19 mouse cellular contexts compared by ENCODE assay signal in genomic region chr19:56100131-56100872, GRCm38 (mm10).
DNase-seq lines count a peak whose midpoint lies in the region; ATAC-seq and TF ChIP-seq lines count a peak whose summit lies in the region.
"Had no signal": no experiment of that assay in that cellular context is flagged by ENCODE, and none has a peak within 500 bp of the region (broad histone marks: within the 10 kb centered on the region; RNA-seq: fewer than 3 reads in every experiment).

No protein-coding gene starts in this region.

- H3K27me3 ChIP-seq in kidney, adult 2 months (replicated peaks; ENCODE audit: control insufficient read depth, insufficient read depth, low read length), result no peaks in the 10 kb centered on the region
- peaks cover 43% of the 10 kb centered on the region for H3K27me3 ChIP-seq in CH12.LX (replicated peaks)
- peaks cover 4% of the 10 kb centered on the region; the same call in 1 of the 2 replicates for H3K27me3 ChIP-seq in limb, embryonic 13.5 days
- no peaks in the 10 kb centered on the region; the same call in 1 of the 2 replicates for H3K27me3 ChIP-seq in heart, embryonic 11.5 days (ENCODE audit: control insufficient read depth, insufficient read depth, low read length)

- TF ChIP-seq CTCF in kidney, adult 2 months (conservative IDR thresholded peaks at IDR 0.05; ENCODE audit: insufficient read depth, insufficient read length, low read depth, low read length), result peak; percentile 26; the same call in 1 of the 2 replicates
- peak; percentile 26 to 53; a peak in 2 of 4 replicates for TF ChIP-seq CTCF in CH12.LX (conservative IDR thresholded peaks at IDR 0.05 in 1 of 2, IDR thresholded peaks at IDR 0.05 in 1 of 2; ENCODE audit: low read depth in 2 of 2, low read length in 2 of 2)
- peak; percentile 25; the same call in 1 of the 2 replicates for TF ChIP-seq CTCF in bone marrow, adult 2 months (IDR thresholded peaks at IDR 0.05; ENCODE audit: control insufficient read depth, insufficient read depth, low read length)

- DNase-seq in kidney, adult 2 months, result no peak
- no peak for DNase-seq in kidney, adult 9 months
- peak; percentile 7 for DNase-seq in CH12.LX (ENCODE audit: extremely low read depth)
- DNase-seq in right cerebral cortex, adult 2 months (ENCODE audit: low spot score in 2 of 2), result no peak
- DNase-seq in thymus, postnatal 36 days, result no peak
- DNase-seq: adrenal gland, postnatal 25 days; cerebellum, adult 8-10 months; layer of hippocampus, adult 9-11 months; left cerebral cortex, postnatal 4 days; lung, postnatal 10 days; thymus, adult 18-20 months had no signal

- 75% methylated on average over 4 of the region's 4 CpGs for WGBS in kidney, adult 2 months
- WGBS in bone marrow, adult 2 months, result 68% methylated on average over 4 of the region's 4 CpGs
- WGBS in limb, embryonic 13.5 days, result 65% methylated on average over 4 of the region's 4 CpGs
- WGBS in heart, embryonic 11.5 days (ENCODE audit: insufficient replicate concordance), result 55% methylated on average over 4 of the region's 4 CpGs

- dilution Hi-C loops in CH12.LX (cut with MboI; ENCODE audit: extremely low pct_ligation_motif_present, extremely low pct_unique_long_range_greater_than_20kb, low sequenced_read_pairs), result no loop called here

- TF ChIP-seq EP300 in CH12.LX (IDR thresholded peaks at IDR 0.05; ENCODE audit: low read length), result no peak

- TF ChIP-seq POLR2A in kidney, adult 2 months (IDR thresholded peaks at IDR 0.05; ENCODE audit: low read depth, low read length), result no peak
- TF ChIP-seq POLR2A in CH12.LX (IDR thresholded peaks at IDR 0.05; ENCODE audit: low read depth, low read length), result no peak
- no peak for TF ChIP-seq POLR2A in bone marrow, adult 2 months (IDR thresholded peaks at IDR 0.05; ENCODE audit: borderline replicate concordance, control insufficient read depth, low read depth, low read length)

- H3K4me1 ChIP-seq in kidney, adult 2 months (ENCODE audit: control insufficient read depth, insufficient read depth, low read length), result no peaks in the 10 kb centered on the region
- H3K4me1 ChIP-seq in CH12.LX (ENCODE audit: control insufficient read depth in 1 of 2, insufficient read depth in 2 of 2), result no peaks in the 10 kb centered on the region
- no peaks in the 10 kb centered on the region for H3K4me1 ChIP-seq in bone marrow, adult 2 months (ENCODE audit: control insufficient read depth, insufficient read depth, low read length)
- peaks cover 62% of the 10 kb centered on the region for H3K4me1 ChIP-seq in limb, embryonic 13.5 days
- peaks cover 5% of the 10 kb centered on the region; the same call in 1 of the 2 replicates for H3K4me1 ChIP-seq in heart, embryonic 11.5 days (ENCODE audit: control insufficient read depth, insufficient read depth, low read length)
- H3K4me1 ChIP-seq: heart, embryonic 12.5 days had no signal

- no peak; the same call in 1 of the 2 replicates for ATAC-seq in limb, embryonic 13.5 days (ENCODE audit: low FRiP score, low read depth)
- no peak for ATAC-seq in heart, embryonic 11.5 days (replicated peaks; ENCODE audit: insufficient number of reproducible peaks, low FRiP score, low TSS enrichment)

- no peaks in the 10 kb centered on the region for H3K79me2 ChIP-seq in CH12.LX (replicated peaks; ENCODE audit: control insufficient read depth, extremely low read depth, insufficient read depth, poor library complexity, severe bottlenecking)

- H3K36me3 ChIP-seq in kidney, adult 2 months (ENCODE audit: control insufficient read depth, insufficient read depth, low read length), result no peaks in the 10 kb centered on the region
- H3K36me3 ChIP-seq in CH12.LX (replicated peaks in 1 of 2; ENCODE audit: control insufficient read depth in 1 of 2, insufficient read depth in 1 of 2, low read length in 1 of 2), result no peaks in the 10 kb centered on the region
- H3K36me3 ChIP-seq in limb, embryonic 13.5 days, result no peaks in the 10 kb centered on the region
- no peaks in the 10 kb centered on the region; the same call in 1 of the 2 replicates for H3K36me3 ChIP-seq in heart, embryonic 11.5 days (ENCODE audit: control insufficient read depth, insufficient read depth, low read length)
- H3K36me3 ChIP-seq: embryonic facial prominence, embryonic 10.5 days; forebrain, embryonic 10.5 days; heart, embryonic 12.5 days; hindbrain, embryonic 10.5 days had no signal

- no peak overlapping the region for H3K4me2 ChIP-seq in CH12.LX (ENCODE audit: insufficient read depth, low read depth, poor library complexity, severe bottlenecking)
- H3K4me2 ChIP-seq in limb, embryonic 13.5 days (replicated peaks), result no peak overlapping the region
- H3K4me2 ChIP-seq in heart, embryonic 11.5 days, result no peak overlapping the region
- H3K4me2 ChIP-seq: heart, embryonic 12.5 days; midbrain, embryonic 11.5 days had no signal

- no peak overlapping the region for H3K27ac ChIP-seq in kidney, adult 2 months (ENCODE audit: insufficient read depth, low read depth, low read length)
- no peak overlapping the region for H3K27ac ChIP-seq in CH12.LX (ENCODE audit: insufficient read depth, low read depth)
- no peak overlapping the region for H3K27ac ChIP-seq in bone marrow, adult 2 months (ENCODE audit: control insufficient read depth, insufficient read depth, low read depth, low read length, poor library complexity)
- peak overlapping the region; percentile 64; the same call in 1 of the 2 replicates for H3K27ac ChIP-seq in limb, embryonic 13.5 days
- no peak overlapping the region for H3K27ac ChIP-seq in heart, embryonic 11.5 days (ENCODE audit: low read depth, low read length)
- H3K27ac ChIP-seq: embryonic facial prominence, embryonic 10.5 days; forebrain, embryonic 10.5 days; hindbrain, embryonic 10.5 days had no signal

- H3K9me3 ChIP-seq in CH12.LX (replicated peaks; ENCODE audit: low read length), result peaks cover 27% of the 10 kb centered on the region
- H3K9me3 ChIP-seq in limb, embryonic 13.5 days, result peaks cover 7% of the 10 kb centered on the region
- H3K9me3 ChIP-seq in heart, embryonic 11.5 days (replicated peaks; ENCODE audit: control insufficient read depth, low read length), result 0 out of 2 replicates have a peak, but pooled peaks cover 4% of the 10 kb centered on the region

- in situ Hi-C loops in CH12.LX (cut with MboI; ENCODE audit: low pct_ligation_motif_present, low pct_unique_long_range_greater_than_20kb, low sequenced_read_pairs), result no loop called here

- H3K9ac ChIP-seq in CH12.LX (ENCODE audit: insufficient read depth, low read depth), result no peak overlapping the region
- no peak overlapping the region for H3K9ac ChIP-seq in limb, embryonic 13.5 days
- no peak overlapping the region for H3K9ac ChIP-seq in heart, embryonic 11.5 days (ENCODE audit: low read depth, low read length)
- H3K9ac ChIP-seq: heart, embryonic 12.5 days had no signal

- no peak overlapping the region for H3K4me3 ChIP-seq in kidney, adult 2 months (ENCODE audit: insufficient read depth, low read depth, low read length)
- no peak overlapping the region for H3K4me3 ChIP-seq in CH12.LX (replicated peaks in 1 of 3; ENCODE audit: low read depth in 2 of 3, low read length in 2 of 3, poor library complexity in 1 of 3)
- H3K4me3 ChIP-seq in bone marrow, adult 2 months (replicated peaks; ENCODE audit: control insufficient read depth, low read depth, low read length), result no peak overlapping the region
- no peak overlapping the region for H3K4me3 ChIP-seq in limb, embryonic 13.5 days
- no peak overlapping the region for H3K4me3 ChIP-seq in heart, embryonic 11.5 days (ENCODE audit: low read depth, low read length)
- H3K4me3 ChIP-seq: embryonic facial prominence, embryonic 10.5 days; forebrain, embryonic 10.5 days; heart, embryonic 12.5 days; hindbrain, embryonic 10.5 days had no signal

- peak; percentile 39 for TF ChIP-seq RAD21 in CH12.LX (IDR thresholded peaks at IDR 0.05; ENCODE audit: low read depth, low read length)

TF ChIP-seq in CH12.LX, 34 proteins besides CTCF, POLR2A, EP300 and RAD21:
- TF ChIP-seq SMC3 (IDR thresholded peaks at IDR 0.05; ENCODE audit: low read depth, low read length) (peak; percentile 32; the same call in 1 of the 2 replicates), TCF12 (IDR thresholded peaks at IDR 0.05; ENCODE audit: low read depth, low read length) (no peak), MAZ (IDR thresholded peaks at IDR 0.05; ENCODE audit: low read depth, low read length) (no peak)
